ENCODE assay signal across 10 mouse cellular contexts in the genomic region with DNA sequence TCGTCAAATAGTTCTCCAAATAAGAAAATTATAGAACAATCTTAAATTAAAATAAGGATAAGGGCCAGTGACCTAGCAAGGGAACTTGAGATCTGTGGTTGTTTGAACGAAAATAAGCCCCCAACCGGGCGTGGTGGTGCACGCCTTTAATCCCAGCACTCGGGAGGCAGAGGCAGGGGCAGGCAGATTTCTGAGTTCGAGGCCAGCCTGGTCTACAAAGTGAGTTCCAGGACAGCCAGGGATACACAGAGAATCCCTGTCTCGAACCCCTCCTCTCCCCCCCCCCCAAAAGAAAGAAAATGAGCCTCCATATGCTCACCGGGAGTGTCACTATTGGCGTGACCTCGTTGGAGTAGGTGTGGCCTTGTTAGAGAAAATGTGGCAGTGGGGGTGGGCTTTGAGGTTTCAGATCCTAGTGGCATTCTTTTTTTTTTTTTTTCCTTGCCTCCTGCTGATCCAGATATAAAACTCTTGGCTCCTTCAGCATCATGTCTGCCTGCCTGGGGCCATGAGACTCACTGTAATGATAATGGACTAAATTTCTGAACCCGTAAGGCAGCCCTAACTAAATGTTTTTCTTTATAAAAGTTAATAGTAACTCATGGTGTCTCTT. TPM values are rescaled to one million over a fixed set of nuclear protein-coding genes. Genes with fewer than 3 reads are reported as not detected.
DNase-seq lines count a peak whose midpoint lies in the region; ATAC-seq and TF ChIP-seq lines count a peak whose summit lies in the region.
"Had no signal": no experiment of that assay in that cellular context is flagged by ENCODE, and none has a peak within 500 bp of the region (broad histone marks: within the 10 kb centered on the region; RNA-seq: fewer than 3 reads in every experiment).

No protein-coding gene starts in this region.

- TF ChIP-seq POLR2A in heart, adult 2 months (IDR thresholded peaks at IDR 0.05; ENCODE audit: insufficient read depth, low read depth, low read length): no peak

- H3K4me3 ChIP-seq in heart, embryonic 13.5 days: peak overlapping the region; percentile 94; the same call in 1 of the 2 replicates
- no peak overlapping the region; the same call in 1 of the 2 replicates for H3K4me3 ChIP-seq in heart, adult 2 months
- peak overlapping the region in 1 of 2 experiments; percentile 78; a peak in 1 of 4 replicates for H3K4me3 ChIP-seq in liver, embryonic 14.5 days (ENCODE audit: insufficient read depth in 1 of 2, low read depth in 2 of 2, low read length in 2 of 2)
- H3K4me3 ChIP-seq in hindbrain, embryonic 14.5 days (replicated peaks; ENCODE audit: low read length): no peak overlapping the region

- H3K4me2 ChIP-seq in heart, embryonic 13.5 days: peak overlapping the region; percentile 76
- peak overlapping the region; percentile 64 for H3K4me2 ChIP-seq in liver, embryonic 14.5 days (ENCODE audit: low read depth)
- H3K4me2 ChIP-seq in hindbrain, embryonic 14.5 days (replicated peaks): no peak overlapping the region

- peak; percentile 38 for DNase-seq in cerebellum, adult 11-12 months
- DNase-seq in cerebellum, adult 18-20 months: no peak
- DNase-seq in heart, adult 2 months: no peak
- DNase-seq in ES-CJ7 (ENCODE audit: low read depth, low spot score): peak; percentile 39
- DNase-seq in liver, embryonic 14.5 days (ENCODE audit: low read depth in 3 of 3, low spot score in 3 of 3): no peak
- DNase-seq in hindbrain, embryonic 14.5 days (ENCODE audit: low spot score): no peak
- no peak for DNase-seq in right cerebral cortex, postnatal 36 days (ENCODE audit: low spot score in 2 of 2)

- no peaks in the 10 kb centered on the region for H3K27me3 ChIP-seq in heart, embryonic 13.5 days (replicated peaks)
- no peaks in the 10 kb centered on the region for H3K27me3 ChIP-seq in heart, adult 2 months (ENCODE audit: control insufficient read depth, insufficient read depth, low read length)
- H3K27me3 ChIP-seq in liver, embryonic 14.5 days (ENCODE audit: control insufficient read depth, insufficient read depth, low read length): no peaks in the 10 kb centered on the region
- no peaks in the 10 kb centered on the region for H3K27me3 ChIP-seq in hindbrain, embryonic 14.5 days (ENCODE audit: control insufficient read depth, insufficient read depth, low read length)
- H3K27me3 ChIP-seq: forebrain, embryonic 12.5 days; midbrain, embryonic 13.5 days had no signal

- TF ChIP-seq EP300 in heart, adult 2 months (IDR thresholded peaks at IDR 0.05; ENCODE audit: insufficient read depth, low read depth, low read length): no peak
- no peak for TF ChIP-seq EP300 in liver, embryonic 14.5 days (IDR thresholded peaks at IDR 0.05; ENCODE audit: low read depth)

- H3K36me3 ChIP-seq in heart, embryonic 13.5 days: peaks cover 18% of the 10 kb centered on the region
- H3K36me3 ChIP-seq in heart, adult 2 months (ENCODE audit: control insufficient read depth, insufficient read depth, low read length): no peaks in the 10 kb centered on the region
- H3K36me3 ChIP-seq in liver, embryonic 14.5 days (replicated peaks; ENCODE audit: control insufficient read depth, insufficient read depth, low read depth): peaks cover 15% of the 10 kb centered on the region
- H3K36me3 ChIP-seq in hindbrain, embryonic 14.5 days (replicated peaks; ENCODE audit: control insufficient read depth, insufficient read depth): peaks cover 15% of the 10 kb centered on the region

- no peak for ATAC-seq in heart, embryonic 13.5 days (ENCODE audit: extremely low read depth, insufficient number of reproducible peaks, low FRiP score, low TSS enrichment)
- ATAC-seq in liver, embryonic 14.5 days (ENCODE audit: insufficient read depth): no peak
- no peak for ATAC-seq in hindbrain, embryonic 14.5 days (ENCODE audit: low FRiP score)

- no peaks in the 10 kb centered on the region for H3K79me2 ChIP-seq in heart, adult 2 months (replicated peaks; ENCODE audit: control insufficient read depth, insufficient read depth, low read length)

- H3K9ac ChIP-seq in heart, embryonic 13.5 days: no peak overlapping the region
- no peak overlapping the region for H3K9ac ChIP-seq in heart, adult 2 months (ENCODE audit: low read depth, low read length)
- no peak overlapping the region for H3K9ac ChIP-seq in liver, embryonic 14.5 days (replicated peaks)
- H3K9ac ChIP-seq in hindbrain, embryonic 14.5 days: no peak overlapping the region

- 76% methylated on average over 12 of the region's 12 CpGs for WGBS in heart, embryonic 13.5 days
- whole genome bisulfite sequencing in heart, adult 2 months: 92% methylated on average over 12 of the region's 12 CpGs
- 53% methylated on average over 12 of the region's 12 CpGs for WGBS in liver, embryonic 14.5 days (ENCODE audit: insufficient replicate concordance)
- WGBS in hindbrain, embryonic 14.5 days: 92% methylated on average over 12 of the region's 12 CpGs

- peaks cover 8% of the 10 kb centered on the region for H3K9me3 ChIP-seq in heart, embryonic 13.5 days
- H3K9me3 ChIP-seq in liver, embryonic 14.5 days (ENCODE audit: control insufficient read depth, low read length): no peaks in the 10 kb centered on the region; the same call in 1 of the 2 replicates
- no peaks in the 10 kb centered on the region for H3K9me3 ChIP-seq in hindbrain, embryonic 14.5 days (ENCODE audit: control insufficient read depth, low read length)
- H3K9me3 ChIP-seq: forebrain, embryonic 12.5 days; midbrain, embryonic 13.5 days had no signal

- no peak for TF ChIP-seq CTCF in heart, adult 2 months (IDR thresholded peaks at IDR 0.05)
- no peak for TF ChIP-seq CTCF in liver, embryonic 14.5 days (IDR thresholded peaks at IDR 0.05; ENCODE audit: low read depth)

- peaks cover 12% of the 10 kb centered on the region for H3K4me1 ChIP-seq in heart, embryonic 13.5 days
- H3K4me1 ChIP-seq in heart, adult 2 months (ENCODE audit: control insufficient read depth, insufficient read depth, low read length): peaks cover 3% of the 10 kb centered on the region
- peaks cover 22 to 27% of the 10 kb centered on the region in 2 experiments for H3K4me1 ChIP-seq in liver, embryonic 14.5 days (replicated peaks; ENCODE audit: control insufficient read depth in 2 of 2, insufficient read depth in 2 of 2, low read length in 1 of 2)
- peaks cover 10% of the 10 kb centered on the region for H3K4me1 ChIP-seq in hindbrain, embryonic 14.5 days (replicated peaks; ENCODE audit: control insufficient read depth, insufficient read depth, low read length)

- H3K27ac ChIP-seq in heart, embryonic 13.5 days (replicated peaks): no peak overlapping the region
- H3K27ac ChIP-seq in heart, adult 2 months: no peak overlapping the region
- no peak overlapping the region for H3K27ac ChIP-seq in liver, embryonic 14.5 days
- no peak overlapping the region for H3K27ac ChIP-seq in hindbrain, embryonic 14.5 days

- intact Hi-C loops in heart, adult 2 months (cut with DNase I): no loop called here

RNA-seq across cellular contexts. Expression of a gene that starts 0.8 kb away (rescaled TPM):
- 31.3 and 41.7 TPM in 2 replicates for polyA plus RNA-seq in heart, embryonic 13.5 days (2015; fragmentation: Nextera tagmentation; extraction: Ambion mirVana)
- total RNA-seq in heart, adult 2 months (2021): 10 to 100 TPM; 11.0 to 11.6 TPM
- polyA plus RNA-seq in heart, adult 2 months (2012; rRNA removed): 3.9 and 7.3 TPM in 2 replicates
- polyA plus RNA-seq in liver, embryonic 14.5 days (2012; rRNA removed): 14.2 and 20.3 TPM in 2 replicates
- polyA plus RNA-seq in liver, embryonic 14.5 days (2014; fragmentation: Nextera tagmentation; extraction: Ambion mirVana): 51.8 and 52.1 TPM in 2 replicates
- polyA plus RNA-seq in hindbrain, embryonic 14.5 days (2014; fragmentation: Nextera tagmentation; extraction: Ambion mirVana): 102 and 116 TPM in 2 replicates

RNA-seq across cellular contexts. Expression of a gene that starts 24.7 kb away (rescaled TPM):
- 17.1 and 19.9 TPM in 2 replicates for polyA plus RNA-seq in heart, embryonic 13.5 days (2015; fragmentation: Nextera tagmentation; extraction: Ambion mirVana)
- 10 to 100 TPM; 10.5 to 12.0 TPM for total RNA-seq in heart, adult 2 months (2021)
- 5.2 and 7.9 TPM in 2 replicates for polyA plus RNA-seq in heart, adult 2 months (2012; rRNA removed)
- polyA plus RNA-seq in liver, embryonic 14.5 days (2012; rRNA removed): 2.2 and 3.6 TPM in 2 replicates
- 10.4 and 12.2 TPM in 2 replicates for polyA plus RNA-seq in liver, embryonic 14.5 days (2014; fragmentation: Nextera tagmentation; extraction: Ambion mirVana)
- polyA plus RNA-seq in hindbrain, embryonic 14.5 days (2014; fragmentation: Nextera tagmentation; extraction: Ambion mirVana): 19.7 and 23.6 TPM in 2 replicates

Comparison
In these comparisons a context has a peak if more than half of its experiments do, and no peak if none do; other contexts are left out.
1. DNase-seq: peak in cerebellum, adult 11-12 months (single experiment) and ES-CJ7 (single experiment); none in cerebellum, adult 18-20 months (0 of 2), heart, adult 2 months (0 of 2), liver, embryonic 14.5 days (0 of 3), hindbrain, embryonic 14.5 days (single experiment) and right cerebral cortex, postnatal 36 days (0 of 2).